In the genomic region with DNA sequence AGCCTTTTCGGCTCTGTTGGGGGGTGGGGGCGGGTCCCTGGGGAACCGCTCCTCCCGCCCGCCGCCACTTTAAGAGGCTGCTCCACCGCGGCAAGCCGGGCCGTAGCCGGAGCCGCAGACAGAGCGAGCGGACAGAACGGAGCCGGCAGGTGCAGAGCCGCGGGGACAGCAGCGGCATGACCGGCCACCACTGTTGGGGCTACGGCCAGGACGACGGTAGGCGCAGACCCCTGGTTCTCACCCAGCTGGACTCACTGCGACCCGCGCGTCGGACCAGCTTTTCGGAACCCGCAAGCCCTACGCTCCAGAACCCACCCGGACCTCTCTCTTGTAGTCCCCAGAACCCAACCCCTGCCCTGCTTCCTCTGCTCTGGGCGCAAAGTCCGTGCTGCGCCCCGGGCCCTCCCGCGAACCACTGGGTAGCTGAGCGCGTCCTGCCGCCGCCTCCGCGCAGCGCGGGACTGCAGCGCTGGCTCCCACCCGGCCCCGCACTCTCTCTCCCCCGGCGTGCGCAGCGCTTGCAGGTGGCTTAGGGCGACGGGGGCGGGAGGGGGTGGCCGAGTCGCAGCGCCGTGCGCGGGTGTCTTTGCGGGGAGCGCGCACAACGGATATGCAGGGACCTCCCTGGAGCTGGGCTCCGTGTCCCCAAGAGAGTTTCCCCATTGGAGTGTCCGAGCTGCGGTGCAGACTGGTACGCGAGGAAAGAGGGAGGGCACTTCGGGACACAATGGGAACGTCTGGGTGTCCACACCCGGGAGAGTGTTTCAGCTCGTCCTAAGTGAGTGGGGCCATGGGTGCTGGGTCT, we compare ENCODE assay signal across 9 mouse cellular contexts. TPM values are rescaled to one million over a fixed set of nuclear protein-coding genes. Genes with fewer than 3 reads are reported as not detected.
A peak's percentile ranks its signal among the peaks of the same experiment; 100 is the strongest.
DNase-seq lines count a peak whose midpoint lies in the region; ATAC-seq and TF ChIP-seq lines count a peak whose summit lies in the region.
"Had no signal": no experiment of that assay in that cellular context is flagged by ENCODE, and none has a peak within 500 bp of the region (broad histone marks: within the 10 kb centered on the region; RNA-seq: fewer than 3 reads in every experiment).

No protein-coding gene starts in this region.

- H3K9ac ChIP-seq in stomach, embryonic 14.5 days (replicated peaks; ENCODE audit: low read depth, low read length): 0 out of 2 replicates have a peak overlapping the region, but pooled peaks have one; percentile 21

- H3K27ac ChIP-seq in left cerebral cortex, adult 2 months: peak overlapping the region; percentile 98
- peak overlapping the region; percentile 49; the same call in 1 of the 2 replicates for H3K27ac ChIP-seq in cerebellum, adult 2 months (ENCODE audit: insufficient read depth, low read length)
- no peak overlapping the region for H3K27ac ChIP-seq in stomach, embryonic 14.5 days (ENCODE audit: low read length)
- H3K27ac ChIP-seq: macrophage had no signal

- DNase-seq in left cerebral cortex, adult 2 months (ENCODE audit: extremely low spot score in 1 of 2, low spot score in 2 of 2): peak; percentile 51 to 70
- DNase-seq in left cerebral cortex, adult 11 months (ENCODE audit: low spot score): no peak
- peak; percentile 55 to 69 for DNase-seq in cerebellum, adult 2 months
- peak; percentile 11 for DNase-seq in heart, adult 8-10 months (ENCODE audit: low spot score)
- peak; percentile 38 for DNase-seq in kidney, postnatal 10 days
- no peak for DNase-seq in gastrocnemius, postnatal 36 days

- WGBS in cerebellum, adult 2 months: under 1% methylated on average over 76 of the region's 76 CpGs
- WGBS in stomach, embryonic 14.5 days: 1% methylated on average over 75 of the region's 76 CpGs

- no peaks in the 10 kb centered on the region for H3K27me3 ChIP-seq in cerebellum, adult 2 months (ENCODE audit: control insufficient read depth, insufficient read depth, low read length)
- peaks cover 33% of the 10 kb centered on the region for H3K27me3 ChIP-seq in stomach, embryonic 14.5 days (ENCODE audit: control insufficient read depth, insufficient read depth, low read length)

- no peaks in the 10 kb centered on the region for H3K9me3 ChIP-seq in stomach, embryonic 14.5 days (ENCODE audit: control insufficient read depth, low read depth, low read length)

- intact Hi-C loops in left cerebral cortex, adult 2 months (cut with DNase I): no loop called here
- intact Hi-C loops in gastrocnemius, postnatal 36 days (cut with DNase I): no loop called here

- TF ChIP-seq CTCF in left cerebral cortex, adult 2 months (IDR thresholded peaks at IDR 0.05): no peak
- no peak for TF ChIP-seq CTCF in cerebellum, adult 2 months (IDR thresholded peaks at IDR 0.05; ENCODE audit: borderline replicate concordance, insufficient read depth, low read depth, low read length)

- TF ChIP-seq POLR2A in cerebellum, adult 2 months (IDR thresholded peaks at IDR 0.05; ENCODE audit: borderline replicate concordance, insufficient read depth, low read length): no peak

- H3K36me3 ChIP-seq in stomach, embryonic 14.5 days (ENCODE audit: control insufficient read depth, insufficient read depth, low read length): no peaks in the 10 kb centered on the region

- ATAC-seq in megakaryocyte-erythroid progenitor cell, adult 5-6 weeks (replicated peaks; ENCODE audit: low FRiP score, low TSS enrichment, poor library complexity, severe bottlenecking): peak; percentile 20; the same call in 1 of the 2 replicates
- no peak; the same call in 1 of the 2 replicates for ATAC-seq in stomach, embryonic 14.5 days (ENCODE audit: insufficient number of reproducible peaks, insufficient read depth, low FRiP score, low read depth)

- peaks cover 15% of the 10 kb centered on the region for H3K4me1 ChIP-seq in cerebellum, adult 2 months (ENCODE audit: control insufficient read depth, insufficient read depth, low read length)
- H3K4me1 ChIP-seq in stomach, embryonic 14.5 days (ENCODE audit: control insufficient read depth, insufficient read depth, low read length): 0 out of 2 replicates have a peak, but pooled peaks cover 4% of the 10 kb centered on the region

- peak overlapping the region; percentile 78 for H3K4me2 ChIP-seq in stomach, embryonic 14.5 days (replicated peaks; ENCODE audit: low read depth, low read length)

- H3K4me3 ChIP-seq in left cerebral cortex, adult 2 months: peak overlapping the region; percentile 65
- peak overlapping the region; percentile 58 for H3K4me3 ChIP-seq in cerebellum, adult 2 months (replicated peaks; ENCODE audit: insufficient read depth, low read depth, low read length)
- H3K4me3 ChIP-seq in stomach, embryonic 14.5 days (ENCODE audit: low read depth, low read length): peak overlapping the region; percentile 37

RNA-seq across cellular contexts. Expression of gene Car7, which starts 6.4 kb away (rescaled TPM):
- total RNA-seq in left cerebral cortex, adult 2 months (2021): 10 to 100 TPM; 31.9 to 32.3 TPM
- polyA plus RNA-seq in cerebellum, adult 2 months (2012; rRNA removed): 59.8 and 67.8 TPM in 2 replicates
- 1 to 10 TPM; 2.6 to 4.4 (median 3.2) TPM for total RNA-seq in heart, adult 8-10 months (2022)
- total RNA-seq in megakaryocyte-erythroid progenitor cell, adult 5-6 weeks (2014; fragmentation: Nextera tagmentation): 1.8 TPM in 1 of 2 replicates, not detected in the other
- total RNA-seq in megakaryocyte-erythroid progenitor cell, adult 5-6 weeks (2017): 3.6 TPM in 1 of 2 replicates, not detected in the other
- polyA plus RNA-seq in stomach, embryonic 14.5 days (2014; fragmentation: Nextera tagmentation; extraction: Ambion mirVana): 0.55 and 1.6 TPM in 2 replicates
- total RNA-seq in gastrocnemius, postnatal 36 days (2021): under 1 TPM; 0.25 to 0.61 TPM

RNA-seq across cellular contexts. Expression of gene Nae1, which starts 6.5 kb away (rescaled TPM):
- total RNA-seq in left cerebral cortex, adult 2 months (2021): 10 to 100 TPM; 47.0 to 51.2 TPM
- polyA plus RNA-seq in cerebellum, adult 2 months (2012; rRNA removed): 96.1 and 96.5 TPM in 2 replicates
- 10 to 100 TPM; 28.5 to 32.0 (median 29.9) TPM for total RNA-seq in heart, adult 8-10 months (2022)
- total RNA-seq in megakaryocyte-erythroid progenitor cell, adult 5-6 weeks (2014; fragmentation: Nextera tagmentation): 83.2 and 84.8 TPM in 2 replicates
- total RNA-seq in megakaryocyte-erythroid progenitor cell, adult 5-6 weeks (2017): 172 and 193 TPM in 2 replicates
- polyA plus RNA-seq in stomach, embryonic 14.5 days (2014; fragmentation: Nextera tagmentation; extraction: Ambion mirVana): 111 and 115 TPM in 2 replicates
- 10 to 100 TPM; 18.6 to 23.8 TPM for total RNA-seq in gastrocnemius, postnatal 36 days (2021)

RNA-seq across cellular contexts. Expression of gene Terb1, which starts 31.2 kb away (rescaled TPM):
- 1 to 10 TPM; 1.9 to 2.0 TPM for total RNA-seq in left cerebral cortex, adult 2 months (2021)
- 0.23 and 0.40 TPM in 2 replicates for polyA plus RNA-seq in cerebellum, adult 2 months (2012; rRNA removed)
- not detected for total RNA-seq in heart, adult 8-10 months (2022)
- total RNA-seq in megakaryocyte-erythroid progenitor cell, adult 5-6 weeks (2014; fragmentation: Nextera tagmentation): not detected in 2 replicates
- not detected in 2 replicates for total RNA-seq in megakaryocyte-erythroid progenitor cell, adult 5-6 weeks (2017)
- polyA plus RNA-seq in stomach, embryonic 14.5 days (2014; fragmentation: Nextera tagmentation; extraction: Ambion mirVana): 0.26 and 0.43 TPM in 2 replicates
- not detected for total RNA-seq in gastrocnemius, postnatal 36 days (2021)
- polyA plus RNA-seq: macrophage had no signal

RNA-seq across cellular contexts. Expression of gene Pdp2, which starts 50.3 kb away (rescaled TPM):
- total RNA-seq in left cerebral cortex, adult 2 months (2021): 1 to 10 TPM; 8.4 to 8.5 TPM
- 6.9 and 7.4 TPM in 2 replicates for polyA plus RNA-seq in cerebellum, adult 2 months (2012; rRNA removed)
- 10 to 100 TPM; 24.1 to 44.1 (median 34.9) TPM for total RNA-seq in heart, adult 8-10 months (2022)
- 8.6 and 9.5 TPM in 2 replicates for total RNA-seq in megakaryocyte-erythroid progenitor cell, adult 5-6 weeks (2014; fragmentation: Nextera tagmentation)
- total RNA-seq in megakaryocyte-erythroid progenitor cell, adult 5-6 weeks (2017): 10.2 and 10.4 TPM in 2 replicates
- polyA plus RNA-seq in stomach, embryonic 14.5 days (2014; fragmentation: Nextera tagmentation; extraction: Ambion mirVana): 13.7 and 14.3 TPM in 2 replicates
- 1 to 10 TPM; 4.2 to 7.4 TPM for total RNA-seq in gastrocnemius, postnatal 36 days (2021)

Comparison
In these comparisons a context has a peak if more than half of its experiments do, and no peak if none do; other contexts are left out.
1. DNase-seq: peak in left cerebral cortex, adult 2 months (2 of 2), cerebellum, adult 2 months (2 of 2), heart, adult 8-10 months (single experiment) and kidney, postnatal 10 days (single experiment); none in left cerebral cortex, adult 11 months (single experiment) and gastrocnemius, postnatal 36 days (0 of 2).
2. RNA of gene Car7, which starts 6.4 kb away (total RNA-seq): 31.9 to 32.3 TPM in left cerebral cortex, adult 2 months; 2.6 to 4.4 TPM in heart, adult 8-10 months, 0.25 to 0.61 TPM in gastrocnemius, postnatal 36 days and 1.8 to 3.6 TPM in megakaryocyte-erythroid progenitor cell, adult 5-6 weeks; every median in the first group is over 4 times any median in the second.
3. Peak in every context shown above with its lines, with median percentiles within 50 percentile points of each other: H3K4me3 ChIP-seq.